Mouse (Mus musculus) fat pad, adult 2 months (tissue): ENCODE measurements around the gene Cdc42ep4.

Experiments
- DNase-seq: peaks from one replicate; pipeline ENCODE4 v3.0.0-alpha.2; 2011; ENCODE audit warnings: low read depth, low spot score; ENCODE audit errors: extremely low read depth

Cdc42ep4 gene

GRCm38 (mm10) chr11:113778733-113779679, 27.3 kb upstream of the Cdc42ep4 start:
- no peak for DNase-seq

- DNase-seq = no peak
Measured at GRCm38 (mm10) chr11:113777878-113778464, 26.3 kb upstream of the Cdc42ep4 start.

GRCm38 (mm10) chr11:113776851-113777511, 25.3 kb upstream of the Cdc42ep4 start:
- DNase-seq = no peak

- no peak for DNase-seq
Measured at GRCm38 (mm10) chr11:113774773-113775172, 23.1 kb upstream of the Cdc42ep4 start.

- DNase-seq = no peak
Measured at GRCm38 (mm10) chr11:113773191-113773590, 21.5 kb upstream of the Cdc42ep4 start.

- no peak for DNase-seq
Measured at GRCm38 (mm10) chr11:113771187-113771586, 19.5 kb upstream of the Cdc42ep4 start.

- no peak for DNase-seq
Measured at GRCm38 (mm10) chr11:113768356-113768755, 16.7 kb upstream of the Cdc42ep4 start.

GRCm38 (mm10) chr11:113767285-113767684, 15.6 kb upstream of the Cdc42ep4 start:
- DNase-seq = peak; percentile 76

- peak; percentile 67 for DNase-seq
Measured at GRCm38 (mm10) chr11:113766284-113766985, 14.8 kb upstream of the Cdc42ep4 start.

GRCm38 (mm10) chr11:113764132-113764849, 12.6 kb upstream of the Cdc42ep4 start:
- no peak for DNase-seq

GRCm38 (mm10) chr11:113763449-113763848, 11.8 kb upstream of the Cdc42ep4 start:
- no peak for DNase-seq

- no peak for DNase-seq
Measured at GRCm38 (mm10) chr11:113762136-113762797, 10.6 kb upstream of the Cdc42ep4 start.

GRCm38 (mm10) chr11:113761646-113762045, 10.0 kb upstream of the Cdc42ep4 start:
- DNase-seq = no peak

- DNase-seq = no peak
Measured at GRCm38 (mm10) chr11:113760476-113760875, 8.8 kb upstream of the Cdc42ep4 start.

- DNase-seq = no peak
Measured at GRCm38 (mm10) chr11:113758851-113759250, 7.2 kb upstream of the Cdc42ep4 start.

- DNase-seq = peak; percentile 89
Measured at GRCm38 (mm10) chr11:113756578-113756977, 4.9 kb upstream of the Cdc42ep4 start.

GRCm38 (mm10) chr11:113755878-113756277, 4.2 kb upstream of the Cdc42ep4 start:
- no peak for DNase-seq

GRCm38 (mm10) chr11:113754845-113755244, 3.2 kb upstream of the Cdc42ep4 start:
- peak; percentile 93 for DNase-seq

GRCm38 (mm10) chr11:113752685-113753430, 1.2 kb upstream of the Cdc42ep4 start:
- DNase-seq = no peak
